Mouse (Mus musculus) cerebellum, adult 11 months (tissue): ENCODE data around the gene Mfn1.

Source experiments
- DNase-seq: peaks from one replicate; pipeline ENCODE4 v3.0.0; 2022

Gene Mfn1

GRCm38 (mm10) chr3:32614786-32615185 is 85.5 kb downstream of the Mfn1 start:
- no peak for DNase-seq

GRCm38 (mm10) chr3:32615376-32615775 is 86.1 kb downstream of the Mfn1 start:
- DNase-seq, result no peak

DNA sequence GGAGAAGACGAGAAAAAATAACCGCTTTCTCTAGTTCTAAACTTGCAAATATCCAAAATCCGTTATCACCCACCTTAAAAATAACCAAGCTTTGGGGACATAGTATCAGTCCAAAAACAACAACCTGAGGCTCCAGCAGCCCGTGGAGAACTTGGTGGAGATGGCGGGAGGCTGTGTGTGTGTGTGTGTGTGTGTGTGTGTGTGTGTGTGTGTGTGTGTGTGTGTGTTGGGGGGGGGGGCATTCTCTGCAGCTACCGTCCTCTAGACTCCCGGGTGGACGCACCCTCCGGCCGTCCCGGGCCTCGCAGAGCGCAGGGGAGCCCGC is 86.7 kb downstream of the Mfn1 start:
- no peak for DNase-seq

DNA sequence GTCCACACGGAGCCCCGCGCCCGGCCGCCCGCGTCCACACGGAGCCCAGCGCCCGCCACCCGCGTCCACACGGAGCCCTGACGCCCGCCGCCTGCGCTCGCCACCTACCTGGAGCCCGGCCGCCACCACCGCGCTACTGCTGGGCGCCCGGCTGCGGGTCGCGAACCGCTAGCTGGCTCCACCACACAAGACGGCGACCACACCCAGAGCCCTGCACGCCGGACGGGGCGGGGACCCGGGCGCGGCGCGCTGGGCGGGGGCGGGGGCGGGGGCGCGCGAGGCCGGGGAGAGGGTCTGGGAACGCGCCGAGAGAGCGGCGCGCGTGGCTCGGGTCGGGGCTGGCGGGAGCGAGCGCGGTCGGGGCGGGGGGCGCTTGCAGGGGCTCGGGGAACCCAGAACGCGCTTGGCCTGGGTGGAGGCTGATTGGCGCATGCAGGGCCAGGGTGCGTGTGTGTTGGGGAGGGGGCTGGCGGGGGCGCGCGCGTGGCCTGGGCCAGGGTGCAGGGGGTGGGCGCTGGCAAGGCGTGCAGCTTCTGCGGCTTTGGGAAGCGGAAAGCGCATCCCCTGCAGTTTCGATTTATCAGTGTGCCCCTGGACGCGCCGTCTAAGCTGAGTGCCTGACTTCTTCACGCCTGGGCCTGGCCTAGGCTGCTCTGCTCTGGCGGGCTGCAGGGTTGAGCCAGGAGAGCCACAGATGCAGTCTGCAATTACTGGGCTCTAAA is 87.2 kb downstream of the Mfn1 start, which contains the start of gene Gnb4:
Gnb4 (minus strand) TSS at position 255 of the 722 bp plus-strand sequence.
- DNase-seq, result no peak

DNA sequence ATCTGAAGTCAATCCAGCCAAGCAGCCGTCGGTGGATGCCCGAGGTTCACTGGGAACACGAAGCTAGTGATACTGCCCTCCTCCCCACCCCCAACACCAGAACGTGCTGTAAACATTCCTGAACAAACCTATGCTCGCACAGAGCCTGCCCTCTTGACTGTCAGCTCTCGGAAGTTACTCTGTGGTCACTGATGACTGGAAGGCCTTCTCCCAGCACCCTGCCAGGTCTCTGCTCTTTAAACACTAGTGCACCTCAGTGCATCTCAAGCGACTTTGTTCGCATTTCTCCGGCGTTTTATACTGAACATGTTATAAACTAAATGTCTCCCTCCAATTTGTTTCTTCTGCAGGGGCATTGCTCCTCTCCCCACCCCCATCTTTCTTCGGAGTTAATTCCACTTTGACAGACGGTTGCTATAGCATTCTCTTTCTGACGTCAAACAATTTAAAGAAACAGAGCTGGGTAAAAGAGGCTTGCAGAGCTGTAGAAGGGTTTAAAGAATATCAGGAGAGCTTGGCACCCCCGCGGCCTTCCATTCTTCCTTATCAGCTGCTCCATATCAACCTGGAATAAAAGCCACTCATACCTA is 87.9 kb downstream of the Mfn1 start:
- DNase-seq, result no peak

GRCm38 (mm10) chr3:32621658-32622057 is 92.4 kb downstream of the Mfn1 start:
- DNase-seq, result no peak

GRCm38 (mm10) chr3:32622106-32622505 is 92.8 kb downstream of the Mfn1 start:
- no peak for DNase-seq

- no peak for DNase-seq
These were observed 98.9 kb downstream of the Mfn1 start for GRCm38 (mm10) chr3:32628141-32628540.
